Mouse (Mus musculus) heart, postnatal 36 days (tissue): ENCODE measurements at regions not wholly inside any gene's neighbourhood (a gene's known extent, or its start where the extent isn't known, plus 50 kb on each side); places are given as distances from the start of the nearest gene placed in this dataset.

Experiments used
- DNase-seq, 2 experiments: peaks; one replicate each; pipeline ENCODE4 v3.0.0; 2021 to 2022
- intact Hi-C: fragments of 180-260 bp; cut with DNase I; formaldehyde crosslinking; loops from one replicate; pipeline ENCODE4 v1.15.1; 2025

DNA sequence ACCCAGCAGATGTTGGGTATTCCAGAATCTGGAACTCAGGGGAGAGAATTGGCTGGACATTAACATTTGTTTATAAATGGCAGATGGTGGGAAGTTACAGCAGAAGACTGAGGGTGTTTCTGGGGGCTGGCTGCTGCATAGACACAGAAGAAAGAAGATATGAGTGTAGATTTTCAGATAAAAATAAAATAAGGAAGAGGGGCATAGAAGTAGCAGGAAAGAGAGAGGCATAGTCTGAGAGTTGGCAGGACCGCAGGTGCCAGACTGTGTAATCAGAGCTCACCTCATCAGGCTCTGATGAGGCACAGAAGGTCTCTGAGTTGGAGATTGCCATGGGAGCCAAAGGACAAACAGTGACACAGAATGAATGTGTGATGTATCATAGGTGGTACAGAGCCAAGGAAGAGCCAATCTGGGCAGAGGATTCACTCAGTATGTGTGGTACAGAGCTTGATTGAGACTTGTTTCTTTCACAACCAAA lies 2912.9 kb upstream of the Lrrc6 start:
- intact Hi-C loops: no loop called here
- no peak for DNase-seq

DNA sequence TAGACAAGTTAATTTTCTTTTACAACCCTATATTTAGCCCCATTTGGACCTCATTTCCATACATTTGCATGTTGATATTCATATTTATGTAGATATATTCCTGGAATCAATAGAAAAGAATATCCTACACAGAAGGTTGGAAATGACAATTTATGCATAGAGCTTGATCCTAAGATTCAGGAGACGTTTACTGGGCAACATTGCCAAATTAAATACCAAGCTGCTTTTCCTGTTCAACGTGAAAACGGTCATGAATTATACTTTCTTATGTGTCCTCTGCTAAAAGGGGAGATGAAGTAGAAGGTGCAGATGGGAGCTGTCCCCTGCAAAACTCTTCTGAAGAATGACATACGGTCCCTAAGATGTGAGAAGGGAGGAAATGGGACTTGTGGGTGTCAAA lies 2888.9 kb upstream of the Lrrc6 start:
- intact Hi-C loops: no loop called here

DNA sequence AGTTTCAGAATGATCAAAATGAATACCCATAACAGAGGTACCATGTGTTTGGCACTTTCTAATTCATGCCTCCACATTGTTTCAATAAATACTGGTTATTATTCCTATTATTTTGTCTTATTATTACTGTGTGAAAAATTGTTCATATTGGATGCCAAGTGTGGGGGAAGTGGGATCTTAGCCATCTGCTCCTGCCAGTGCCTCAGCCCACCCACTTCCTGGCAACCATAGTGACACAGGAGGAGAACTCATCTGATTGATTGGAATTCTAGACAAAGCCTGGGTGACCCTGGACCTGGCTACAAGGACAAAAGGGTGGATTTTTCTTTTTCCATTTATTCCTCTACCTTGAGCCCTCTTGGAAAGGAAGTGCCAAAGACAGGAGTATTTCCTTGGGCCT lies 2886.8 kb upstream of the Lrrc6 start:
- no peak for DNase-seq
- intact Hi-C loops: no loop called here

More for the DNA sequence above, 2888.9 kb upstream of the Lrrc6 start:
- no peak for DNase-seq

DNA sequence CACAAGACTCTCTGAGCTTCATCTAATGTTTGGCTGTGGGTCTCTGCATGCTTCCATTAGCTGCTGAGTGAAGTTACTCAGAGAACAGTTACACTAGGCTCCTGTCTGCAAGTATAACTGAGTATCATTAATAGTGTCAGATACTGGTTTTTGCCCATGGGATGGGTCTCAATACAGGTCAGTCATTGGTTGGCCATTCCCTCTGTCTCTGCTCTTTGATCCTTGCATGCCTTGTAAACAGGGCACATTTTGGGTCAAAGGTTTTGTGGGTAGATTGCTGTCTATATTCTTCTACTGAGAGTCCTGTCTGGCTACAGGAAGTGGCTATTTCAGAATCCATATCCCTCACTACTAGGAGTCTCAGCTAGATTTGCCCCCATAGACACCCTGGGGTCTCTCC lies 2864.7 kb upstream of the Lrrc6 start:
- intact Hi-C loops: no loop called here

DNA sequence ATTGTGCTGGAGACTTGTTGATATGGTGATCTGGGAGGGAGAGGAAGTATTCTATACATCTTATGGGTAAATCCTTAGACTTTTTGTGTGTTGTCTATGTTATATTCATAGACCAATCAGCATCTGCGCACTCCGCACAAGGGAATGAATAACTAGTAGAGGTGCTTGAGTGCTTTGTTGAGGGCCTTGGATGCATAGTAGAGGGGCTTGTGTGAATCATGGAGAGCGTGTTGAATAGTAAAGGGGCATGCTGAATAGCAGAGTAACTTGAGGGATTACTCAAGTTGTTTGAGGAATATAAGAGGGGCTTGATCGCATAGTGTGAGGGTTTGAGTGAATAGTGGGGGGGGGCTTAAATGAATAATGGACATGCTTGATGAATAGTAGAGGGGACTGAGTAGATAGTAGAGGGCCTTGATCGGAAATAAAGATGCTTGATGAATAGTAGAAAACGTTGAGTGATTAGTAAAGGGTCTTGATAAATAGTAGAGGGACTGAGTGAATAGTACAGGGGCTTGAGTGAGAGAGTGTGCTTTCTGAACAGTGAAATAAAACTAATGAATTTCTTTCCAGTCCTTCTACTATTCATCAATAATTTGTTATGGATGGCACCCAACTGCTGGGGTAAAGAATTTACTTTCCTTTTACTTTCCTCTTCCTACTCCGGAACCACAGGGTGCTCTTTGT lies 2849.5 kb upstream of the Lrrc6 start:
- DNase-seq: no peak
- intact Hi-C loops: no loop called here

More for the DNA sequence above, 2864.7 kb upstream of the Lrrc6 start:
- no peak for DNase-seq

DNA sequence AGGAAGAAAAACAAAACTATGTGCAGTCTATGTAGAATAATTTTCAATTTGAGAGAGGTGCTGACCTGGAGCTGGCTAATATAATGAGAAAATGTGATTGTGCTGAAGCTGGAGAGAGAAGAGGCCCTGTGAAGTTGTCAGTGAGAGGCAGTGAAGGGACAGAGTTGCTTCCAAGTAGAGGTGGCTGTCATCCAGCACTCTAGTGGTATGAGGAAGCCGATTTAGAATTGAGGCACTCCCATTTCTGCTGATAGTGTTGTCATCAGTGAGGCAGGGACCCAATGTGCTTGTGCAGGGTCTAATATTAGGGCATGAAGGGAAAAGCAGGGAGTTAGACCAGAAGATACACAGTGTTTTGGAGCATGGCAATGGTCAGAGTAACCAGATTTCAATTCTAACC lies 2845.4 kb upstream of the Lrrc6 start:
- intact Hi-C loops: no loop called here
- peak; percentile 5 for DNase-seq

DNA sequence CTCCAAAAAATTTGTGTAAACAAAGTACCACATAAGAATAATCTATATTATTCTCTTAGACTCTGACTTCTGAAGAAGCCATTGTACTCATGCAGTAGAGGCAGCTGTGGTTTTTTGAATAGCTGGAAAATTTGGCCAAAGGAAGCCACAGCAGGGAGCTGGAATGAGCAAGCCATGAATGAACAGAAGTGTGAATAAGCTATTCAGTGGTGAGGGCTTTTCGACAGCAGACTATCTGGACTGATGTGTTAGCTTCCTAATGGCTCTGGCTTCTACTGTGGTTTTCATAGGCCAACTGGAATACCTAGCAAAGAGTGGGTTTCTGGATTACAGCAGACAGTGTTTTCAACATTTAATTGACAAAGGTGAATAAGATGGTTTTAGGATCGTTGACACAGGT lies 2842.0 kb upstream of the Lrrc6 start:
- intact Hi-C loops: no loop called here

DNA sequence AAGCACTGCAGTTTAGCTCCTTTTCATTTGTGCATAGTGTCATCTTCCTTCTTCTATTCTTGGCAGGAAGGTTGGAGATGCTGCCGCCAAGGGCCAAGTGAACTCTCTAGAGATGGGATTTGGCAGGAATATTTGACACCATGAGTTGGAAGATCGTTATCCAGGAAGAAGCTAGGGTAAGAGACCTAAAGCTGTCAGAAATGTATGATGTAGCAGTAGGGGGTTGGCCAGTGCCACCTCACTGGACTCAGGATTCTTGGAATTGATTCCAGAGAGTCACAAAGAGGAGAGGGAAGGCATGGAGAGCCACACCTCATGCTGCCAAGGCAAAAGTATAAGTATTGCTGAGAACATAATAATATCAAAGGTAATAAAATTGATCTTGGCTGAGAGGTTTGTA lies 2835.8 kb upstream of the Lrrc6 start:
- DNase-seq: no peak
- intact Hi-C loops: no loop called here

More for the DNA sequence above, 2842.0 kb upstream of the Lrrc6 start:
- no peak for DNase-seq

DNA sequence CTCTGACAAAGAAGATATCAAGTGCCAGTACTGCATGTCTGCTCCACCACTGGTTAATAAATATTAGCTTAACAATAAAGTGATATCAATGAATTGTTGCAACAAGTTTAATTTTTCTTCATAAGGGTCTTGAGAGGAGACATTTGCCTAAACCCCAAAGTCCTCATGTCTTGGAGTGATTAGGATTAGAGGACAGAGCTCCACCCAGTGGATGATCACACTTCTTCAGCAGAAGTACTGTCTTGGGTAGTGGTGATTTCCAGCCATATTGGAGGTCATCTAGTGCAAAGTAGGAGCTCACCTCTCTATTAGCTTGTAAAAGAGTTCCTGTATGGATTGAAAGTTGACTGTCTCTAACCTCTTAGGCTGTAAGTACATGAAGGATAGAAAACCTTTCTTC lies 2825.8 kb upstream of the Lrrc6 start:
- no peak for DNase-seq
- intact Hi-C loops: loop anchor here (5.0 kb wide), 2 partner anchors 389 to 899 kb away; no protein-coding TSS in a partner anchor

DNA sequence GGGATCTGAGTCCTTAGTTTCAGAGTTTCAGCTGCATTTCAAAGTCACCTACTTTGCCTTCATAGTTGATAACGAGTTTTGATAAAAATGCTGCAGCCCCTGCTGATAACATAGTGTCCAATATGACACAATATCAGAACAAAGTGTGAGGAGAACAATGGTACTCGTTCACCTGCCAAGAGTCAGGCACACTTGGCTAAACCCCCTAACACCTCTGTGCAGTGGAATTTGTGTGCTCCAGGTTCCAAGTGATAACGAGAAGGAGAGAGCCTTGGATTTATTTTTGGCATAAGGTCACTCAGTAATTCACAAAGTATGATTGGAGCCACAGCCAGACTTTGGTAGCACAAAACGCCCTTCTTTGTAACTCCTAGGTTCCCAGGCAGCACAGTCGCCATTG lies 2802.4 kb upstream of the Lrrc6 start:
- intact Hi-C loops: loop anchor here (5.0 kb wide), 1 partner anchor 261 kb away; no protein-coding TSS in a partner anchor
- DNase-seq: peak; percentile 15 to 29

DNA sequence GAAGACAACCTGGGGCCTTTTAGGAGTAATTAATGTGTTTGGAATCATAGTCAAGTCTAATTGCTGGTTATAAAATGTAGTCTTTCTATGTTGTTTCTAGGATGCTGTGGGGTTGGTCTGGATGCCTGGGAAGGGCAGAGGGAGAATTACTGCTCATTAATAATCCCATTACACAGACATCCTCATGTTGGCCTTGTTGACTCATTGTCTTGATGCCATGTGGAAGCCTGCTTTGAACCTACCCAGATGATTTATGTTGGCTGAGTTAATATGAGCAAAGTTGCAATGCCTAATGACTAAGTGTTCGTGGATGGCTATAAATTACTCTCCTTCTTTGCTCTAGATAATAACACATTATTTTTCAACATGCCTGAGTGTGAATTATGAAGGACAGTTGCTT lies 2790.6 kb upstream of the Lrrc6 start:
- intact Hi-C loops: no loop called here
- no peak for DNase-seq

DNA sequence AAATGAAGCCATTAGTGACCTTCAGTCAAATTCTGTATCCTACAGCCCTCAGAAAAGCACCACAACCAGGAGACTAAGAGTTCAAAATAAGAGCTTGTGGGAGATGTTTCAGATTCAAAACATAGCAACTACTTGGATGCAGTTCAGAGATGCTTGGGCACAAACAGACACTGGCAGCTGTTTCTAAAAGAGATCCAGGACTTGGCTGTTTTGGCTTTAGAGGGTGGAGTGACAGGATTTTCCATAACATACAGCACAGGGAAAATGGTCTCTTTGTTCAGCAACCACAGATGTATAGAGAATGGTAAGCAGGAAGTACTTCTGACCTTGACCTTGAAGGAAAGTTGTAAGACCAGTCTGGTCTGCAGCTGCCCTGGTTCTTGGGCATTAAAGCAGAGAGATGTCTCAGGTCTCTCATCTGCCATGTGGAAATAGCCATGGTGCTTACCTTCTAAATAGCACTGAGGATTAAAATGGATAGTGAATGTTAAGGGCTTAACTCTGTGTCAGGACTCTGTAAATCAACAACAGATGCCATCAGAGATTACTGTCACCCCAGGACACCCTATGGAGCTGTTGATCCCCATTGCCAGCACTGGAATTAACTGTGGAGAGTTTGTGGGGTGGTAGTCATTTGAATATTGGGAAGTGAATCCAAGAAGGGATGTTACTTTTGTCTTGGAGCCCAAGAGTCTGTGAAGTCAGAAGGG lies 2775.0 kb upstream of the Lrrc6 start:
- intact Hi-C loops: no loop called here
- DNase-seq: peak in 1 of 2 experiments; percentile 3

DNA sequence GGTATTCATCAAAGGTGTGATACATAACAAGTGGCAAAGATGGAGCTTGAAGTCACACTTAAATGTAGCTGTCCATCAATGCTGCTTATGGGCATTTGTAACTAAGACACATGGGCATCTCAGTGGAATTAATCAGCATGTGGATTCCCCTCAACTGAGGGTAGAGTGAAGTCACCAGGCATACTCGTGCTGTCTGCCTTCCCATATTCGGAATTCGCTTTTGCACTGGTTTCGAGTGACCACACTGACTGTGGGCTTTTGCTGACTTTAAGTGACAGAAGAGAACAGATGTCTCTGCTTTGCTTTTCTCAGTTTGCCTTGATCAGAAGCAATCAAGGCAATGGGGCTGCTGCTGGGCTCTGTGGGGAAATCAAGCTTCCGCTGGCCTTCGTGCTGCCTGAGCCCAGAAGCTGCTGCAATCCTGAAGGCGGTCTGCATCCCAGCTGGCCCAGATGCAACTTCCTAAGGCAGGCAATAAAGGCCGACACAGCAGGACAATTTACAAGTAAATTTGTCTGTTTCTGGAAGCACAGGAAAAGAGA lies 2773.6 kb upstream of the Lrrc6 start:
- DNase-seq: no peak
- intact Hi-C loops: no loop called here

DNA sequence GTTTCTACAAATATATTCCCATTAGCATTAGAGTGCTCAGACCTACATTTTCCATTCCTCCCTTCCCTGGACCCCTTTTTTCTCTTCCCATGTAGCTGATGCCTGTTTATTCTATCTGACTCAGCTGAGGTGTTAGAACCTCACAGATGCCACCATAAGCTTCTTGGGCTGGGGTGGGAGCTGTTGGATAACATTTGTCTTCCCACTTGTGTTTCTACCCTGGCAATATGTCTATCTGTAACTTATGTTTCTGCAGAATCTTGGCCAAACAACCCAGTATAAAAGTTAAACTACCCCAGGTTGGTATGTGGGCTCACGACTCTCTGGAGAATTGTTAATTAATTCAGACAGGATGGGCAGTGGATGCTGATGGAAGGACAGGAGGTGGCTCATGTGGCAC lies 2772.8 kb upstream of the Lrrc6 start:
- intact Hi-C loops: no loop called here
- DNase-seq: no peak

DNA sequence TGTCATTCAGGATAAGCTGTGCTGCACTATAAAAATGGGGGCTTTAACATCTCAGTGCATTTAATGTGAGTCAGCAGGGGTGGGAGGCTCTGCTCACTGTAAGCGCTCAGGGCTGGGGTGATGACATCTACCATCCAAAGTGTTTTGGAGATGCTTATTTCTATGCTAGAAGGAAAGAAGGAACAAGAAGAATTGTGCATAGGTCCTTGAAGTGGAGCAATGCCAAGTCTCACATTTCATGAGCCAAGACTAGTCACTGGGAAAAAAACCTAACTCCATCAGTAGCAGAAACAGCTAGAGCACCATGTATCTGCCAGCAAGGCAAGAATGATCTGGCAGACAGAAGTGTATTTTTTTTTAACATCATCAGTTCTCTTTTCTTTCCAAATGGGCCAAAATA lies 2761.2 kb upstream of the Lrrc6 start:
- intact Hi-C loops: no loop called here
- no peak for DNase-seq

DNA sequence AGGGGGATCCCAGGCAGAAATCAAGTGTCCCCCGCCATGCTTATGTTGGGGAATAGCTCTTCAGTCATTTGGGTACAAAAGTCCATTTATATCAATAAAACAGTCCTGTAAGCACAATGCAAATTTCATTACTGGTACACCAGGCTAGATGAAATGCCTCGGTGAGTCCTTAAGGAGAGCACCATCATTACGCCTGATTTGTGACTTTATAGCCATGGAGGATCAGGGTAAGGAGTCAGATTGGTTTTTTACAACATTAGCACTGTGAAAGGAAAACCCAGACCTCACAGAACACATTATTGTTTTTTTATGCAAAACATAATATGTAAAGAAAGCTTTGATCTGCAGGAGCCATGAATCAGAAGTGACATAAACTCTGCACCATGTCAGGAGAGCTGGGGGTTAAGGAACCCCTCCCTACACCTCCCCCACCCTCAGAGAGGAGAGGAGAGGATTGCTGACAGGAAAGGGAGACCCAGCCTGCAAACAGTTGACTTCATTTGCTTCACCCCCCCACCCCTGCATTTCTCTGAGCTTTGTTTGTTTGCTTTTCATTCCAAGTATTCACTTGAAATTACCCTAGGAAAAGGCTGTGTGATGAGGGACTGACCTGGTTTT lies 2756.6 kb upstream of the Lrrc6 start:
- DNase-seq: no peak
- intact Hi-C loops: no loop called here

DNA sequence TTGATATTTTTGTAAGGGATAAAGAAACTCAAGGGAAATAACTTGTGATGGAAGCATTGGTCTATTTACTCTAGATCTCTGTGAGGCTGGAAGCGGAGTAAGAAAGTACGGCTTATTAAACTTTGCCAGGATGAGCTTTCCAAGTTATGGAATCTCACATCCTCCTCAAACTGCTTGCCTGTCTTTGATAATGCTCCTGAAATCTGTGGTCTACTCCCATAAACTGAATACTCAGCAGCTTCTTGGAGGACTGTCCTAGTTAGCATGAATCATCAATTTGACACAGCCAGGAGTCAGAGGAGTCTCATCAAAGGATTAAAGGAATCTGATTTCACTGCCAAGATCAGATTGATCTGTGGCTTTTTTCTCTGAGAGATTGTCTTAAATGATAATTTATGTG lies 2753.0 kb upstream of the Lrrc6 start:
- DNase-seq: no peak
- intact Hi-C loops: no loop called here

DNA sequence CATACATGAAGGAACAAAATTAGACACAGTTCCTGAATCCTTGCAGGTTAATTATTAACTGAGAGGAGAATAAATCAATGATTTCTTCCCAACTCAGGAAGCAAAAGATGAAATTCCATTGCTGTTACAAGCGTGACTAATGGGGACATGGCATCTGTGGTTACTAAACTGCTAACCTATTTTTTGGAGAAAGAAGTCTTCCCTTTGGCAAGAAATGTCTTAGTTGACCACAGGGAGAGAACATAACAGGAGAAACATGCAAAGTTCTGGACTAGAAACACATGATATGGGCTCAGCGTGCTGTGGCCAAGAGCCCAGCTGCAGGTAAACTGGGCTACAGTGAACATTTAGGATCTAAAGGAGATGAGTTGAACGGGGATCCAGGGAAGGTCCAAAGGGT lies 2751.4 kb upstream of the Lrrc6 start:
- no peak for DNase-seq
- intact Hi-C loops: no loop called here

DNA sequence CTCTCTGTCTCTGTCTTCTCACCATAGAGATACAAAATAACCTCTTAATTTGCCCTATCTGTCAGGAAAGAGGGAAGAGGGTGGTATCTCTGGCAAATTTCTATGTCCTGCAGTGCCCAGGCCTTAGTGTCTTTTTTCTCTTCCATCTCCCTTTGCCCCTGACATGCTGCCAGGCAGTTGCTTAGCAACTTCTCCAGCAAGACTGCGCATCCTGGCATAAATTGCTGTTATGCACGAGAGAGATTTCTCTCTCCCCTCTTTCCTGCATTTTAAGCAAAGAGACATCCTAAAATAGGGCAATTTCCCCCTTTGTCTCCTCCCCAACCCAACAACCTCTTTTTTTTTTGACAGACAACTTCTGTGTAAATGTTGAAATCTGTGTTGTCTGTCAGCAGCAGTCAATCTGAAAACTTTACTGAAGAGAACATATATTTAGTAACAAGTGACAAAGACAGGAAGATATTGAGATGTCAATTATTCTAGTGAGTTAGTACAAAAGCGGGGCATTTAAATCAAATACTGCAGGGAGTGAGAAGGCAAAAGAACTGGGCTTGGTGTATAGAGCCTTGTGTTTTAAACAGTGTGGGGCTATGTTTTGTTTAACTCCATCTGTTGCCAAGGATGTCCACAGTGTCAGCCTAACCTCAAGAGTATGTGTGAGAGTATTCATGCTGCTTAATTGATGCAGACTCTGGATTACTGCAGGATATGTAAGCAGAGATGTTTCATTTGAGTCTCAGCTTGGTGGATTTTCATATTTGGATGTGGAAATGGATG lies 2745.7 kb upstream of the Lrrc6 start:
- DNase-seq: no peak
- intact Hi-C loops: no loop called here

DNA sequence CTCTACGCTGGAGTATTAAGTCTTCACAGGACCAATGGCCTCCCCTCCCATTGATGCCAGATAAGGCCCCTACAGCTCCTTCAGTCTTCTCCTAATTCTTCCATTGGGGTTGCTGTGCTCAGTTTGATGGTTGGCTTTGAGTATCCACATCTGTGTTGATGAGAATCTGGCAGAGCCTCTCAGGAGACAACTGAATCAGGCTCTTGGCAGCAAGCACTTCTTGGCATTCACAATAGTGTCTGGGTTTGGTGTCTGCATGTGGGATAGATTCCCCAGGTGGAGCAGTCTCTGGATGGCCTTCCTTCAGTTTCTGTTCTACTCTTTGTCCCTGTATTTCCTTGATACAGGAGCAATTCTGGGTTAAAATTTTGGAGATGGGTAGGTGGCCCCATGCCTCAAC lies 2734.6 kb upstream of the Lrrc6 start:
- intact Hi-C loops: no loop called here
- DNase-seq: no peak
